Mouse (Mus musculus): ENCODE results near the gene Pygo1. TPM values are rescaled to one million over a fixed set of nuclear protein-coding genes. Genes with fewer than 3 reads are reported as not detected.

The Pygo1 gene
- polyA plus RNA-seq, 2 experiments from 2014 or later = not detected

DNA sequence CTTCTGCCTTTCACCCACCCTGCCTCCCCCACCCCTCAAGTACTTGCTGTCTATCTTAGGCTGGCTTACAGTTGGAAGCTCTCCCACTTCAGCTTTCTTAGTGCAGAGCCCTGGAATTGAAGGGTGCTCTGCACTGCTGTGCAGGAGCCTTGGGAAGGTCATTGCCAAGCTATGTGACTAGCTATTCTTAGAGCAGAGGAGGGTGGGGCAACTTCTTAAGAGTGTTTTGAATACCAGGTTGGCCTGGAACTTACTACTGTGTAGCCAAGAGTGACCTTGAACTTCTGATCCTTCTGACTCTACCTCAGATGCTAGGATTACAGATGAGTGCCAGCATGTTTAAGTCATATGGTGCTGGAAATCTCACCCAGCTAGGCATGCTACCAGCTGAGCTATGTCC is 70.7 kb downstream of the Pygo1 start:
- ATAC-seq = no peak

DNA sequence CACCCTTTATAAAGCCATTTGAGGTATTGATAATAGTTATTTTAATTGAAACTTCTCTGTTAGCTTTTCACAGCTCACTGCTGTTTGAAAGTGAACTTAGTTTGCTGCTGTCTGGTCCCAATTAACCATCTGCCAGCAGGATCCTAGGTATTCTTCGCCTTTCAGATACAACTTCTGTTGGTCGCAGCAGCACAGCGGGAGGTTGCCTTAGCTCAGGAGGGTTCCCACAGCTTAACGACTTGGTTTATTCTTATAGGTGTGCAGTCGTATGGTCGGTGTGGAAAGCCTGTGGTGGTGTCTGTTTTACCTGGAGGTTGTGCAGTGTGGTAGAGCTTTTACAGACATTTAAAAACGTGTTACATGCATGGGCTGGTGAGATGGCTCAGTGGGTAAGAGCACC is 71.4 kb downstream of the Pygo1 start:
- no peak for ATAC-seq

DNA sequence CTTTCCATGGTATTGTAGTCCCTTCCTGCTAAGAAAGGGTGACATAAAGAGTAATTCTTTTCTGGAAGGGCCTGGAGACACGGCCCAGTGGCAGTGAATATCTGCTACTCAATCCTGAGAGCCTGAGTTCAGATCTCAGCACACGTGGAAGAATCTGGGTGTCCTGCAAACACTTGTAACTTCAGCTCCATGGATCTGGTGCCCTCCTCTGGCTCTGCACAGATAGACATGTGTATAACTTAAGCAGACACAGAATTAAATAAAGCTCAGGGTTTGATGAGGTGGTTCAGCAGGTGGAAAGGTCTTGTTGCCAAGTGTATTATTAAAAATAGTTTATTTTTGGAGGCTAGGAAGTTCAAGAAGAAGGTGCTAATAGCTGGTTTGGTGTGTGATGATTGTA is 75.0 kb downstream of the Pygo1 start:
- ATAC-seq = no peak

DNA sequence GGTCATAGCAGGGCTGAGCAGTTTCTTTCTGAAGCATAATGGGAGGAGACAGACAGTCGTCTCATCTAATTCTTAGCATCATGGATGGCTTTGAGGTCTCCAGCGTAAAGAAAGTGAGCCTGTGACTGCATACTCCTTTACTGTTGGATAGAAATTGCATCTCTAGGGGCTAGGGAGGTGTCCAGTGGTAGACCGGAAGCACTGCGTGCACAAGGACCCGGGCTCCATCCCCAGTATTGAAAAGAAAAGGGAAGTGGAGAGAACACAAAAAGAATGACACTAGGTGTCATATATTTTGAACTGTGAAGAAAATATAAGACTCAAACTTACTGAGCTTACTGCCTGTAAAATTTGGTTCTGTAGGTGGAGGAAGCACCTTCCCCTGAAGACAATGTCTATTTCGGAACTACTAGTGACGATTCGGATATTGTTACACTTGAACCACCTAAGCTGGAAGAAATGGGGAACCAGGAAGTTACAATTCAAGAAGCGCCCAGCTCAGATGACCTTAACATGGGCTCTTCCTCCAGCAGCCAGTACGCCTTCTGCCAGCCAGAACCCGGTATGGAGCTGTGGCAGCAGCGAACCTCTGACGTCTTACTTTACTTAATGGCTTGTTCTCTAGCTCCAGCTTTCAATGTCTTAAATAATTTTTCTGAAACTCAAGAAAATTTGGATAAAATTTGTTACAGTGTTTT is 76.0 kb downstream of the Pygo1 start:
- no peak for ATAC-seq

Other genes with a start within 250 kb of the Pygo1 start
- gene Prtg, start 118.8 kb upstream of the Pygo1 start, polyA plus RNA-seq (2017; shearing (Covaris generic)) = not detected
- gene Dyx1c1, start 33.1 kb downstream of the Pygo1 start, polyA plus RNA-seq (2017; shearing (Covaris generic)) = 1 to 10 TPM; 5.5 to 8.1 TPM
- gene Gm44503, start 33.2 kb downstream of the Pygo1 start, polyA plus RNA-seq (2017; shearing (Covaris generic)) = not detected
- 1 to 10 TPM; 3.4 to 7.9 TPM for gene Ccpg1os, start 59.7 kb downstream of the Pygo1 start, polyA plus RNA-seq (2017; shearing (Covaris generic))
- gene Ccpg1, start 59.8 kb downstream of the Pygo1 start, polyA plus RNA-seq (2017; shearing (Covaris generic)) = 10 to 100 TPM; 72.5 to 77.4 TPM
- gene Pigb, start 114.7 kb downstream of the Pygo1 start, polyA plus RNA-seq (2017; shearing (Covaris generic)) = 10 to 100 TPM; 13.0 to 15.6 TPM
- 10 to 100 TPM; 33.8 to 42.7 TPM for gene Rab27a, start 119.2 kb downstream of the Pygo1 start, polyA plus RNA-seq (2017; shearing (Covaris generic))
- gene Khdc3, start 176.2 kb downstream of the Pygo1 start, polyA plus RNA-seq (2017; shearing (Covaris generic)) = under 1 TPM; 0.40 to 0.46 TPM
- gene Gm20509, start 176.8 kb downstream of the Pygo1 start, polyA plus RNA-seq (2017; shearing (Covaris generic)) = not detected
- 10 to 100 TPM; 84.0 to 93.8 TPM for gene Rsl24d1, start 187.8 kb downstream of the Pygo1 start, polyA plus RNA-seq (2017; shearing (Covaris generic))

Measured in activated CD4-positive, CD25-positive, alpha-beta regulatory T cell, adult 4 months (primary cell).